Mouse (Mus musculus): ENCODE measurements around the gene Atp1b3. TPM values are rescaled to one million over a fixed set of nuclear protein-coding genes. Genes with fewer than 3 reads are reported as not detected.

Gene Atp1b3
- polyA plus RNA-seq, 1 experiment from 2014 or later = 131 TPM

- WGBS = 40% methylated on average over 18 of the region's 18 CpGs
- Histone ChIP-seq H3K27me3 (no peaks in the 10 kb centered on the region), H3K4me2 (replicated peaks) (no peak overlapping the region), H3K9me3 (no peaks in the 10 kb centered on the region), H3K27ac (no peak overlapping the region), H3K36me3 (no peaks in the 10 kb centered on the region), H3K4me3 (no peak overlapping the region), H3K4me1 (peaks cover 16% of the 10 kb centered on the region; the same call in 1 of the 2 replicates), H3K9ac (no peak overlapping the region)
- no peak for ATAC-seq (ENCODE audit: low FRiP score, low read depth)
Measured at GRCm38 (mm10) chr9:96383714-96384487, 19.7 kb upstream of the Atp1b3 start.

GRCm38 (mm10) chr9:96382756-96383155 is 18.5 kb upstream of the Atp1b3 start:
- H3K4me3 ChIP-seq = no peak overlapping the region
- WGBS = 86% methylated on average over 4 of the region's 4 CpGs
- peaks cover 16% of the 10 kb centered on the region; the same call in 1 of the 2 replicates for H3K4me1 ChIP-seq
- no peak overlapping the region for H3K27ac ChIP-seq
- H3K9ac ChIP-seq = no peak overlapping the region
- ATAC-seq (ENCODE audit: low FRiP score, low read depth) = no peak
- H3K27me3 ChIP-seq = no peaks in the 10 kb centered on the region
- H3K4me2 ChIP-seq (replicated peaks) = no peak overlapping the region
- no peaks in the 10 kb centered on the region for H3K36me3 ChIP-seq
- no peaks in the 10 kb centered on the region for H3K9me3 ChIP-seq

GRCm38 (mm10) chr9:96381393-96381792 is 17.2 kb upstream of the Atp1b3 start:
- Histone ChIP-seq H3K4me1 (peaks cover 16% of the 10 kb centered on the region; the same call in 1 of the 2 replicates), H3K27ac (no peak overlapping the region), H3K9ac (no peak overlapping the region), H3K4me3 (no peak overlapping the region), H3K27me3 (no peaks in the 10 kb centered on the region), H3K9me3 (no peaks in the 10 kb centered on the region), H3K4me2 (replicated peaks) (no peak overlapping the region), H3K36me3 (no peaks in the 10 kb centered on the region)
- ATAC-seq (ENCODE audit: low FRiP score, low read depth) = no peak
- 72% methylated on average over 13 of the region's 13 CpGs for WGBS

- no peaks in the 10 kb centered on the region for H3K27me3 ChIP-seq
- H3K9ac ChIP-seq = no peak overlapping the region
- 0 out of 2 replicates have a peak, but pooled peaks cover 7% of the 10 kb centered on the region for H3K4me1 ChIP-seq
- no peak for ATAC-seq (ENCODE audit: low FRiP score, low read depth)
- H3K27ac ChIP-seq = no peak overlapping the region
- no peak overlapping the region for H3K4me3 ChIP-seq
- no peaks in the 10 kb centered on the region for H3K9me3 ChIP-seq
- no peak overlapping the region for H3K4me2 ChIP-seq (replicated peaks)
- no peaks in the 10 kb centered on the region for H3K36me3 ChIP-seq
- WGBS = 75% methylated on average over 7 of the region's 7 CpGs
Measured at GRCm38 (mm10) chr9:96379551-96379950, 15.3 kb upstream of the Atp1b3 start.

GRCm38 (mm10) chr9:96378747-96379146 is 14.5 kb upstream of the Atp1b3 start:
- ATAC-seq (ENCODE audit: low FRiP score, low read depth) = peak; percentile 66
- H3K36me3 ChIP-seq = no peaks in the 10 kb centered on the region
- WGBS = 67% methylated on average over 5 of the region's 5 CpGs
- H3K27ac ChIP-seq = no peak overlapping the region
- H3K9ac ChIP-seq = no peak overlapping the region
- no peaks in the 10 kb centered on the region for H3K9me3 ChIP-seq
- H3K27me3 ChIP-seq = no peaks in the 10 kb centered on the region
- H3K4me3 ChIP-seq = no peak overlapping the region
- H3K4me1 ChIP-seq = 0 out of 2 replicates have a peak, but pooled peaks cover 1% of the 10 kb centered on the region
- no peak overlapping the region for H3K4me2 ChIP-seq (replicated peaks)

GRCm38 (mm10) chr9:96377096-96377495 is 12.9 kb upstream of the Atp1b3 start:
- Histone ChIP-seq H3K9ac (no peak overlapping the region), H3K4me2 (replicated peaks) (no peak overlapping the region), H3K4me1 (no peaks in the 10 kb centered on the region), H3K27ac (no peak overlapping the region), H3K36me3 (no peaks in the 10 kb centered on the region), H3K27me3 (no peaks in the 10 kb centered on the region), H3K4me3 (no peak overlapping the region), H3K9me3 (no peaks in the 10 kb centered on the region)
- no peak for ATAC-seq (ENCODE audit: low FRiP score, low read depth)
- WGBS = 92% methylated on average over 1 of the region's 1 CpGs

GRCm38 (mm10) chr9:96375819-96376218 is 11.6 kb upstream of the Atp1b3 start:
- Histone ChIP-seq H3K27ac (no peak overlapping the region), H3K4me3 (no peak overlapping the region), H3K9me3 (no peaks in the 10 kb centered on the region), H3K4me1 (no peaks in the 10 kb centered on the region), H3K27me3 (no peaks in the 10 kb centered on the region), H3K9ac (no peak overlapping the region), H3K4me2 (replicated peaks) (no peak overlapping the region), H3K36me3 (no peaks in the 10 kb centered on the region)
- ATAC-seq (ENCODE audit: low FRiP score, low read depth) = no peak
- 88% methylated on average over 3 of the region's 3 CpGs for WGBS

GRCm38 (mm10) chr9:96371075-96371474 is 6.8 kb upstream of the Atp1b3 start:
- Histone ChIP-seq H3K27me3 (no peaks in the 10 kb centered on the region), H3K9me3 (no peaks in the 10 kb centered on the region), H3K9ac (no peak overlapping the region), H3K4me2 (replicated peaks) (no peak overlapping the region), H3K27ac (no peak overlapping the region), H3K4me3 (no peak overlapping the region), H3K4me1 (no peaks in the 10 kb centered on the region; the same call in 1 of the 2 replicates), H3K36me3 (no peaks in the 10 kb centered on the region)
- 72% methylated on average over 5 of the region's 5 CpGs for WGBS
- ATAC-seq (ENCODE audit: low FRiP score, low read depth) = no peak

GRCm38 (mm10) chr9:96369654-96370384 is 5.6 kb upstream of the Atp1b3 start:
- H3K9me3 ChIP-seq = no peaks in the 10 kb centered on the region
- no peaks in the 10 kb centered on the region for H3K27me3 ChIP-seq
- H3K4me3 ChIP-seq = no peak overlapping the region
- WGBS = 48% methylated on average over 5 of the region's 5 CpGs
- no peaks in the 10 kb centered on the region for H3K36me3 ChIP-seq
- H3K27ac ChIP-seq = no peak overlapping the region
- no peak overlapping the region for H3K4me2 ChIP-seq (replicated peaks)
- no peak for ATAC-seq (ENCODE audit: low FRiP score, low read depth)
- H3K9ac ChIP-seq = no peak overlapping the region
- no peaks in the 10 kb centered on the region; the same call in 1 of the 2 replicates for H3K4me1 ChIP-seq

- no peaks in the 10 kb centered on the region for H3K27me3 ChIP-seq
- H3K9me3 ChIP-seq = no peaks in the 10 kb centered on the region
- ATAC-seq (ENCODE audit: low FRiP score, low read depth) = no peak
- no peak overlapping the region for H3K27ac ChIP-seq
- no peak overlapping the region for H3K4me2 ChIP-seq (replicated peaks)
- no peak overlapping the region for H3K4me3 ChIP-seq
- no peaks in the 10 kb centered on the region for H3K36me3 ChIP-seq
- H3K9ac ChIP-seq = no peak overlapping the region
- H3K4me1 ChIP-seq = peaks cover 22% of the 10 kb centered on the region
- 75% methylated on average over 6 of the region's 6 CpGs for WGBS
Measured at GRCm38 (mm10) chr9:96365271-96365872, 1.1 kb upstream of the Atp1b3 start.

- peak; percentile 67 for ATAC-seq (ENCODE audit: low FRiP score, low read depth)
- Histone ChIP-seq H3K4me3 (peak overlapping the region; percentile 86), H3K36me3 (peaks cover 2% of the 10 kb centered on the region; the same call in 1 of the 2 replicates), H3K27me3 (no peaks in the 10 kb centered on the region), H3K4me2 (replicated peaks) (peak overlapping the region; percentile 72), H3K27ac (peak overlapping the region; percentile 93), H3K9me3 (no peaks in the 10 kb centered on the region), H3K9ac (peak overlapping the region; percentile 89), H3K4me1 (peaks cover 26% of the 10 kb centered on the region)
- WGBS = under 1% methylated on average over 62 of the region's 64 CpGs
Measured at GRCm38 (mm10) chr9:96363581-96364140, 581 bp downstream of the Atp1b3 start.

GRCm38 (mm10) chr9:96360056-96360455 is 4.2 kb downstream of the Atp1b3 start:
- H3K9ac ChIP-seq = no peak overlapping the region
- no peak overlapping the region for H3K4me2 ChIP-seq (replicated peaks)
- no peak overlapping the region for H3K27ac ChIP-seq
- H3K9me3 ChIP-seq = no peaks in the 10 kb centered on the region
- no peak for ATAC-seq (ENCODE audit: low FRiP score, low read depth)
- 86% methylated on average over 3 of the region's 3 CpGs for WGBS
- peaks cover 3% of the 10 kb centered on the region; the same call in 1 of the 2 replicates for H3K36me3 ChIP-seq
- H3K27me3 ChIP-seq = no peaks in the 10 kb centered on the region
- peaks cover 26% of the 10 kb centered on the region for H3K4me1 ChIP-seq
- H3K4me3 ChIP-seq = no peak overlapping the region

Measured in limb, embryonic 13.5 days (tissue).